Mouse (Mus musculus) limb, embryonic 11.5 days (tissue): ENCODE data around the gene 4931423N10Rik. TPM values are rescaled to one million over a fixed set of nuclear protein-coding genes. Genes with fewer than 3 reads are reported as not detected.

Experiments
- ATAC-seq: fragments of 200-750 bp; cut with Nextera tagmentation; 2 replicates; pipeline ENCODE4 v1.8.0; 2017; ENCODE audit warnings: low read depth; ENCODE audit not compliant: insufficient number of reproducible peaks, low FRiP score, low TSS enrichment
- DNase-seq: peaks from one replicate; pipeline ENCODE4 v3.0.0-alpha.2; 2015; ENCODE audit warnings: low spot score
- H3K27ac ChIP-seq: fragments of 300-500 bp; sonication (generic); replicated peaks from 2 replicates; pipeline ENCODE4 v1.5.1; 2014; ENCODE audit warnings: low read depth, mild to moderate bottlenecking, low read length
- H3K27me3 ChIP-seq: fragments of 300-500 bp; sonication (generic); 2 replicates; pipeline ENCODE4 v1.6.1; 2014; ENCODE audit warnings: mild to moderate bottlenecking, low read length, mixed read lengths; ENCODE audit not compliant: control insufficient read depth, insufficient read depth
- H3K36me3 ChIP-seq: fragments of 300-500 bp; sonication (generic); 2 replicates; pipeline ENCODE4 v1.6.1; 2014; ENCODE audit warnings: mild to moderate bottlenecking, low read length, moderate library complexity, mixed read lengths; ENCODE audit not compliant: control insufficient read depth, insufficient read depth
- H3K4me1 ChIP-seq: fragments of 300-500 bp; sonication (generic); 2 replicates; pipeline ENCODE4 v1.6.1; 2014; ENCODE audit warnings: low read length, mixed read lengths; ENCODE audit not compliant: control insufficient read depth, insufficient read depth
- H3K4me2 ChIP-seq: fragments of 300-500 bp; sonication (generic); 2 replicates; pipeline ENCODE4 v1.6.1; 2014; ENCODE audit warnings: low read depth, mild to moderate bottlenecking, moderate library complexity; ENCODE audit not compliant: severe bottlenecking
- H3K4me3 ChIP-seq: fragments of 300-500 bp; sonication (generic); 2 replicates; pipeline ENCODE4 v1.5.1; 2014; ENCODE audit warnings: low read depth, low read length
- H3K9ac ChIP-seq: fragments of 300-500 bp; sonication (generic); 2 replicates; pipeline ENCODE4 v1.6.1; 2014; ENCODE audit warnings: mild to moderate bottlenecking, low read length
- H3K9me3 ChIP-seq: fragments of 300-500 bp; sonication (generic); 2 replicates; pipeline ENCODE4 v1.6.1; 2016; ENCODE audit warnings: low read length; ENCODE audit not compliant: control insufficient read depth
- WGBS: fragments of 180-500 bp; shearing (Covaris S2); extraction: QIAGEN DNeasy Blood & Tissue Kit; methylation state at CpG from one replicate; pipeline ENCODE4 v1.1.7; 2014; 5-methylcytosine and 5-hydroxymethylcytosine counted together
- polyA plus RNA-seq: library from polyadenylated mRNA; unstranded; fragments of >200 nt; fragmentation: Nextera tagmentation; extraction: Ambion mirVana; gene quantifications from 2 replicates; pipeline ENCODE4 v1.2.1, GENCODE M21; 2014

Gene 4931423N10Rik
- polyA plus RNA-seq = not detected in 2 replicates

- H3K4me2 ChIP-seq = no peak within 1 kb of the TSS
- H3K36me3 ChIP-seq = no peaks in the 10 kb centered on the region
- no peak within 1 kb of the TSS for H3K4me3 ChIP-seq
- DNase-seq (no peak), ATAC-seq (no peak)
- H3K9me3 ChIP-seq = no peaks in the 10 kb centered on the region
- no peaks in the 10 kb centered on the region for H3K4me1 ChIP-seq
- no peaks in the 10 kb centered on the region for H3K27me3 ChIP-seq
- WGBS = 81% methylated on average over 15 of the region's 15 CpGs
- no peak within 1 kb of the TSS for H3K9ac ChIP-seq
- no peak within 1 kb of the TSS for H3K27ac ChIP-seq
These were observed at the start of gene 4931423N10Rik for GRCm38 (mm10) chr2:23207070-23207526. 4931423N10Rik (plus strand) TSS chr2:23207476.

- WGBS = 86% methylated on average over 3 of the region's 3 CpGs
- Histone ChIP-seq H3K36me3 (peaks cover 16% of the 10 kb centered on the region), H3K4me2 (no peak overlapping the region), H3K9me3 (no peaks in the 10 kb centered on the region), H3K4me3 (no peak overlapping the region), H3K27ac (no peak overlapping the region), H3K9ac (no peak overlapping the region), H3K4me1 (no peaks in the 10 kb centered on the region), H3K27me3 (no peaks in the 10 kb centered on the region)
- DNase-seq (no peak), ATAC-seq (no peak)
These were observed 35.0 kb upstream of the 4931423N10Rik start for GRCm38 (mm10) chr2:23172305-23172704.

- Histone ChIP-seq H3K27ac (no peak overlapping the region), H3K9me3 (no peaks in the 10 kb centered on the region), H3K27me3 (no peaks in the 10 kb centered on the region), H3K4me3 (no peak overlapping the region), H3K4me2 (no peak overlapping the region), H3K36me3 (peaks cover 8% of the 10 kb centered on the region), H3K9ac (no peak overlapping the region), H3K4me1 (no peaks in the 10 kb centered on the region)
- 80% methylated on average over 1 of the region's 1 CpGs for WGBS
- DNase-seq = no peak
- ATAC-seq = no peak
These were observed 12.9 kb upstream of the 4931423N10Rik start for GRCm38 (mm10) chr2:23194366-23194765.

- WGBS = 98% methylated on average over 1 of the region's 1 CpGs
- ATAC-seq (no peak), DNase-seq (no peak)
- no peaks in the 10 kb centered on the region for H3K9me3 ChIP-seq
- no peak overlapping the region for H3K27ac ChIP-seq
- no peak overlapping the region for H3K9ac ChIP-seq
- H3K4me1 ChIP-seq = no peaks in the 10 kb centered on the region
- no peak overlapping the region for H3K4me2 ChIP-seq
- H3K36me3 ChIP-seq = no peaks in the 10 kb centered on the region; the same call in 1 of the 2 replicates
- H3K4me3 ChIP-seq = no peak overlapping the region
- H3K27me3 ChIP-seq = no peaks in the 10 kb centered on the region
These were observed 6.2 kb upstream of the 4931423N10Rik start for GRCm38 (mm10) chr2:23201034-23201433.

- Histone ChIP-seq H3K4me2 (no peak overlapping the region), H3K4me1 (no peaks in the 10 kb centered on the region), H3K36me3 (no peaks in the 10 kb centered on the region; the same call in 1 of the 2 replicates), H3K27me3 (no peaks in the 10 kb centered on the region), H3K9ac (no peak overlapping the region), H3K4me3 (no peak overlapping the region), H3K27ac (no peak overlapping the region), H3K9me3 (no peaks in the 10 kb centered on the region)
- WGBS = 65% methylated on average over 15 of the region's 15 CpGs
- ATAC-seq = no peak
- no peak for DNase-seq
These were observed 4.2 kb upstream of the 4931423N10Rik start for GRCm38 (mm10) chr2:23202900-23203670.

GRCm38 (mm10) chr2:23213661-23214060 lies 6.4 kb downstream of the 4931423N10Rik start:
- Histone ChIP-seq H3K36me3 (no peaks in the 10 kb centered on the region), H3K27me3 (no peaks in the 10 kb centered on the region), H3K9me3 (no peaks in the 10 kb centered on the region), H3K4me3 (no peak overlapping the region), H3K27ac (no peak overlapping the region), H3K4me2 (no peak overlapping the region), H3K4me1 (no peaks in the 10 kb centered on the region), H3K9ac (no peak overlapping the region)
- WGBS = 80% methylated on average over 5 of the region's 5 CpGs
- ATAC-seq (no peak), DNase-seq (no peak)

- H3K4me3 ChIP-seq = no peak overlapping the region
- no peak for ATAC-seq
- no peaks in the 10 kb centered on the region for H3K36me3 ChIP-seq
- H3K9ac ChIP-seq = no peak overlapping the region
- H3K4me2 ChIP-seq = no peak overlapping the region
- H3K27ac ChIP-seq = no peak overlapping the region
- no peak for DNase-seq
- H3K9me3 ChIP-seq = no peaks in the 10 kb centered on the region
- 76% methylated on average over 6 of the region's 7 CpGs for WGBS
- no peaks in the 10 kb centered on the region for H3K4me1 ChIP-seq
- no peaks in the 10 kb centered on the region for H3K27me3 ChIP-seq
These were observed 17.9 kb downstream of the 4931423N10Rik start for GRCm38 (mm10) chr2:23225199-23225598.

- Histone ChIP-seq H3K4me3 (no peak overlapping the region), H3K9ac (no peak overlapping the region), H3K27ac (no peak overlapping the region), H3K4me1 (no peaks in the 10 kb centered on the region), H3K4me2 (no peak overlapping the region), H3K27me3 (no peaks in the 10 kb centered on the region), H3K9me3 (no peaks in the 10 kb centered on the region), H3K36me3 (no peaks in the 10 kb centered on the region)
- WGBS = 62% methylated on average over 2 of the region's 2 CpGs
- DNase-seq (no peak), ATAC-seq (no peak)
These were observed 21.2 kb downstream of the 4931423N10Rik start for GRCm38 (mm10) chr2:23228463-23228862.
